19 mouse cellular contexts compared by ENCODE assay signal in genomic region chr19:7116038-7116731, GRCm38 (mm10). TPM values are rescaled to one million over a fixed set of nuclear protein-coding genes. Genes with fewer than 3 reads are reported as not detected.
DNase-seq lines count a peak whose midpoint lies in the region; ATAC-seq and TF ChIP-seq lines count a peak whose summit lies in the region.
"Had no signal": no experiment of that assay in that cellular context is flagged by ENCODE, and none has a peak within 500 bp of the region (broad histone marks: within the 10 kb centered on the region; RNA-seq: fewer than 3 reads in every experiment).

No protein-coding gene starts in this region.

- peaks cover 34% of the 10 kb centered on the region for H3K27me3 ChIP-seq in heart, embryonic 10.5 days (ENCODE audit: insufficient read depth, poor library complexity, severe bottlenecking)
- no peaks in the 10 kb centered on the region for H3K27me3 ChIP-seq in MEL (ENCODE audit: control insufficient read depth in 1 of 2, insufficient read depth in 2 of 2, low read length in 2 of 2)
- H3K27me3 ChIP-seq in limb, embryonic 12.5 days: peaks cover 47% of the 10 kb centered on the region
- no peaks in the 10 kb centered on the region for H3K27me3 ChIP-seq in kidney, adult 2 months (replicated peaks; ENCODE audit: control insufficient read depth, insufficient read depth, low read length)
- H3K27me3 ChIP-seq: intestine, embryonic 15.5 days had no signal

- no peak for TF ChIP-seq RAD21 in MEL (IDR thresholded peaks at IDR 0.05; ENCODE audit: low read depth, low read length)

- 76% methylated on average over 4 of the region's 4 CpGs for WGBS in heart, embryonic 10.5 days
- 80% methylated on average over 4 of the region's 4 CpGs for WGBS in limb, embryonic 12.5 days
- WGBS in kidney, adult 2 months: 76% methylated on average over 4 of the region's 4 CpGs

- peak overlapping the region; percentile 7; the same call in 1 of the 2 replicates for H3K4me2 ChIP-seq in limb, embryonic 12.5 days
- H3K4me2 ChIP-seq: embryonic facial prominence, embryonic 15.5 days; intestine, embryonic 15.5 days; limb, embryonic 15.5 days had no signal

- H3K27ac ChIP-seq in heart, embryonic 10.5 days: 0 out of 2 replicates have a peak overlapping the region, but pooled peaks have one; percentile 16
- peak overlapping the region; percentile 67; the same call in 1 of the 2 replicates for H3K27ac ChIP-seq in MEL (ENCODE audit: control insufficient read depth, low read depth, low read length)
- peak overlapping the region; percentile 79; the same call in 1 of the 2 replicates for H3K27ac ChIP-seq in limb, embryonic 12.5 days
- H3K27ac ChIP-seq in kidney, adult 2 months (ENCODE audit: insufficient read depth, low read depth, low read length): no peak overlapping the region
- H3K27ac ChIP-seq: embryonic facial prominence, embryonic 15.5 days; intestine, embryonic 15.5 days; limb, embryonic 15.5 days had no signal

- H3K9ac ChIP-seq in MEL (ENCODE audit: control insufficient read depth, low read depth, low read length, poor library complexity, severe bottlenecking): no peak overlapping the region
- no peak overlapping the region for H3K9ac ChIP-seq in limb, embryonic 12.5 days (replicated peaks)
- H3K9ac ChIP-seq: embryonic facial prominence, embryonic 15.5 days; limb, embryonic 15.5 days had no signal

- peaks cover 82% of the 10 kb centered on the region for H3K4me1 ChIP-seq in heart, embryonic 10.5 days
- peaks cover 12 to 29% of the 10 kb centered on the region in 2 experiments for H3K4me1 ChIP-seq in MEL (ENCODE audit: control insufficient read depth in 1 of 2, insufficient read depth in 2 of 2, low read length in 2 of 2)
- H3K4me1 ChIP-seq in limb, embryonic 12.5 days (replicated peaks): peaks cover 81% of the 10 kb centered on the region
- peaks cover 9% of the 10 kb centered on the region; the same call in 1 of the 2 replicates for H3K4me1 ChIP-seq in kidney, adult 2 months (ENCODE audit: control insufficient read depth, insufficient read depth, low read length)

- H3K36me3 ChIP-seq in heart, embryonic 10.5 days: no peaks in the 10 kb centered on the region
- peaks cover 0 to 19% of the 10 kb centered on the region in 2 experiments; a peak in 2 of 4 replicates for H3K36me3 ChIP-seq in MEL (ENCODE audit: control insufficient read depth in 1 of 2, insufficient read depth in 2 of 2, low read length in 2 of 2)
- H3K36me3 ChIP-seq in limb, embryonic 12.5 days: no peaks in the 10 kb centered on the region
- no peaks in the 10 kb centered on the region for H3K36me3 ChIP-seq in kidney, adult 2 months (ENCODE audit: control insufficient read depth, insufficient read depth, low read length)
- H3K36me3 ChIP-seq: embryonic facial prominence, embryonic 15.5 days; G1E; intestine, embryonic 15.5 days; limb, embryonic 15.5 days had no signal

- no peak for TF ChIP-seq EP300 in MEL (IDR thresholded peaks at IDR 0.05; ENCODE audit: low read depth in 1 of 2, low read length in 2 of 2)

- intact Hi-C loops in heart, postnatal 10 days (cut with DNase I): no loop called here

- no peak for TF ChIP-seq POLR2A in MEL (IDR thresholded peaks at IDR 0.05; ENCODE audit: control insufficient read depth in 1 of 2, insufficient read depth in 1 of 2, low read depth in 1 of 2, low read length in 2 of 2, poor library complexity in 1 of 2)
- no peak for TF ChIP-seq POLR2A in kidney, adult 2 months (IDR thresholded peaks at IDR 0.05; ENCODE audit: low read depth, low read length)

- no peaks in the 10 kb centered on the region for H3K79me2 ChIP-seq in MEL (ENCODE audit: control insufficient read depth, insufficient read depth, low read length, poor library complexity)

- no peak for ATAC-seq in limb, embryonic 12.5 days (ENCODE audit: insufficient number of reproducible peaks, insufficient read depth, low FRiP score, low TSS enrichment, low read depth)
- peak; percentile 45 for ATAC-seq in megakaryocyte progenitor cell, adult 5-6 weeks (replicated peaks; ENCODE audit: poor library complexity)
- ATAC-seq: forebrain, embryonic 14.5 days had no signal

- H3K4me3 ChIP-seq in heart, embryonic 10.5 days: no peak overlapping the region
- no peak overlapping the region for H3K4me3 ChIP-seq in MEL (ENCODE audit: control insufficient read depth in 1 of 2, insufficient read depth in 1 of 2, low read depth in 2 of 2, low read length in 2 of 2)
- no peak overlapping the region for H3K4me3 ChIP-seq in limb, embryonic 12.5 days (replicated peaks)
- no peak overlapping the region for H3K4me3 ChIP-seq in kidney, adult 2 months (ENCODE audit: insufficient read depth, low read depth, low read length)
- H3K4me3 ChIP-seq: embryonic facial prominence, embryonic 15.5 days; gastrocnemius, adult 2 months; intestine, embryonic 15.5 days; limb, embryonic 15.5 days had no signal

- no peaks in the 10 kb centered on the region for H3K9me3 ChIP-seq in heart, embryonic 10.5 days
- no peaks in the 10 kb centered on the region for H3K9me3 ChIP-seq in MEL (replicated peaks; ENCODE audit: insufficient read depth, low read length)
- no peaks in the 10 kb centered on the region for H3K9me3 ChIP-seq in limb, embryonic 12.5 days
- H3K9me3 ChIP-seq: embryonic facial prominence, embryonic 15.5 days; G1E; intestine, embryonic 15.5 days; limb, embryonic 15.5 days had no signal

- no peak for DNase-seq in heart, embryonic 10.5 days (ENCODE audit: low spot score)
- DNase-seq in heart, postnatal 10 days: no peak
- DNase-seq in MEL (ENCODE audit: low read depth, low spot score) (peak; percentile 30), adipocyte (ENCODE audit: low spot score) (no peak)
- DNase-seq in kidney, adult 2 months: no peak
- DNase-seq in layer of hippocampus, adult 9-10 months (ENCODE audit: low spot score): no peak
- DNase-seq: adrenal gland, postnatal 25 days; gastrocnemius, adult 2 months; heart, postnatal 4 days; kidney, postnatal 4 days; lung, postnatal 4 days; right cerebral cortex, adult 18-20 months had no signal

- TF ChIP-seq CTCF in MEL (IDR thresholded peaks at IDR 0.05 in 2 of 3, conservative IDR thresholded peaks at IDR 0.05 in 1 of 3; ENCODE audit: control insufficient read depth in 1 of 3, insufficient read depth in 1 of 3, low read depth in 2 of 3, low read length in 3 of 3, poor library complexity in 1 of 3, severe bottlenecking in 1 of 3): no peak
- TF ChIP-seq CTCF in kidney, adult 2 months (conservative IDR thresholded peaks at IDR 0.05; ENCODE audit: insufficient read depth, insufficient read length, low read depth, low read length): no peak

TF ChIP-seq in MEL, 35 proteins besides CTCF, POLR2A, EP300 and RAD21:
- TF ChIP-seq SIN3A (IDR thresholded peaks at IDR 0.05; ENCODE audit: low read length): no peak; the same call in 1 of the 2 replicates
- TF ChIP-seq BHLHE40 (IDR thresholded peaks at IDR 0.05; ENCODE audit: borderline replicate concordance, low read depth, low read length): no peak
- TF ChIP-seq USF2 (IDR thresholded peaks at IDR 0.05; ENCODE audit: borderline replicate concordance in 1 of 2, insufficient read depth in 1 of 2, low read depth in 1 of 2, low read length in 2 of 2): no peak
- TF ChIP-seq ZC3H11A (IDR thresholded peaks at IDR 0.05; ENCODE audit: low read depth, low read length): no peak
- TF ChIP-seq CHD1 (IDR thresholded peaks at IDR 0.05; ENCODE audit: low read depth, low read length): no peak
- TF ChIP-seq TCF12 (IDR thresholded peaks at IDR 0.05; ENCODE audit: low read depth, low read length): no peak
- no peak for TF ChIP-seq NRF1 (IDR thresholded peaks at IDR 0.05; ENCODE audit: insufficient read depth, low read depth, low read length, poor library complexity, severe bottlenecking)
- TF ChIP-seq MAZ (IDR thresholded peaks at IDR 0.05; ENCODE audit: low read depth, low read length): no peak

RNA-seq across cellular contexts. Expression of gene Flrt1, which starts 10.7 kb away (rescaled TPM):
- 0.53 and 1.0 TPM in 2 replicates for polyA plus RNA-seq in heart, embryonic 10.5 days (2016; fragmentation: Nextera tagmentation; extraction: Ambion mirVana)
- total RNA-seq in heart, postnatal 10 days (2021): 1 to 10 TPM; 1.2 to 1.3 TPM
- total RNA-seq in MEL (2012; rRNA removed): 0.03 TPM in 1 of 2 replicates, not detected in the other
- polyA plus RNA-seq in MEL (2012; ENCODE audit: insufficient read depth in 1 of 2, insufficient read length in 2 of 2, low read depth in 1 of 2, low replicate concordance in 2 of 2, missing spikeins in 1 of 2): not detected
- polyA plus RNA-seq in limb, embryonic 12.5 days (2016; fragmentation: Nextera tagmentation; extraction: Ambion mirVana): 3.5 and 4.4 TPM in 2 replicates
- not detected in 2 replicates for total RNA-seq in megakaryocyte progenitor cell, adult 5-6 weeks (2015)
- total RNA-seq in megakaryocyte progenitor cell, adult 5-6 weeks (2017): not detected in 2 replicates
- polyA plus RNA-seq in kidney, adult 2 months (2012; rRNA removed): 23.1 and 25.1 TPM in 2 replicates
- polyA plus RNA-seq: G1E had no signal

RNA-seq across cellular contexts. Expression of gene Macrod1, which starts 59.6 kb away (rescaled TPM):
- polyA plus RNA-seq in heart, embryonic 10.5 days (2016; fragmentation: Nextera tagmentation; extraction: Ambion mirVana): 8.0 and 12.4 TPM in 2 replicates
- total RNA-seq in heart, postnatal 10 days (2021): 100 to 1,000 TPM; 168 to 172 TPM
- 1.9 and 4.5 TPM in 2 replicates for total RNA-seq in MEL (2012; rRNA removed)
- 10 to 100 TPM in 1 of 2 experiments, not detected in 1; 15.7 TPM for polyA plus RNA-seq in MEL (2012; ENCODE audit: insufficient read depth in 1 of 2, insufficient read length in 2 of 2, low read depth in 1 of 2, low replicate concordance in 2 of 2, missing spikeins in 1 of 2)
- 12.3 and 13.2 TPM in 2 replicates for polyA plus RNA-seq in limb, embryonic 12.5 days (2016; fragmentation: Nextera tagmentation; extraction: Ambion mirVana)
- total RNA-seq in megakaryocyte progenitor cell, adult 5-6 weeks (2015): 12.7 and 17.6 TPM in 2 replicates
- 0.68 and 3.7 TPM in 2 replicates for total RNA-seq in megakaryocyte progenitor cell, adult 5-6 weeks (2017)
- 61.7 and 67.2 TPM in 2 replicates for polyA plus RNA-seq in kidney, adult 2 months (2012; rRNA removed)
- total RNA-seq: G1E had no signal
